Comparison of ENCODE assay signal across 8 mouse cellular contexts in the genomic region with DNA sequence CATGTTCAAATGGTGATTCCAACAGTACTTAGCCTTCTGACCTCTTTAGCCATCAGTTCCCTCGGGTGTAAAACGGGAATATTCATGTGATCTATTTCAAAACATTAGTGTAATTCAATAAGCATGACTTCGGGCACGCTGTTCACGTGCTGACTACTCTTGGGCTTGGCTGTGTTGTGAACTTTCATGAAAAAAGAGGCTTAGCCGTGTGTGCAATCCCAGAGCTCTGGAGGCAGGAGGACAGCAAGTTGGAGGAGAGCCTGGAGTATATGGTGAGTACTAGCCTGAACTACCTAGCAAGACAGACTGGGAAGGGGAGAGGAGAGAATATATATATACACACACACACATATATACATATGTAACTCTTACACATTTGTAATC. TPM values are rescaled to one million over a fixed set of nuclear protein-coding genes. Genes with fewer than 3 reads are reported as not detected.
A peak's percentile ranks its signal among the peaks of the same experiment; 100 is the strongest.
DNase-seq lines count a peak whose midpoint lies in the region; ATAC-seq and TF ChIP-seq lines count a peak whose summit lies in the region.

No protein-coding gene starts in this region.

- no peak for TF ChIP-seq POLR2A in testis, adult 2 months (IDR thresholded peaks at IDR 0.05; ENCODE audit: control insufficient read depth, low read depth, low read length)

- ATAC-seq in forebrain, embryonic 11.5 days (replicated peaks; ENCODE audit: low FRiP score), result peak; percentile 31
- 0 out of 2 replicates have a peak, but pooled peaks have one; percentile 1 for ATAC-seq in liver, embryonic 14.5 days (ENCODE audit: insufficient read depth)
- 0 out of 2 replicates have a peak, but pooled peaks have one; percentile 11 for ATAC-seq in stomach, embryonic 15.5 days (ENCODE audit: insufficient read depth, low FRiP score, low read depth)

- H3K27ac ChIP-seq in testis, adult 2 months (ENCODE audit: control insufficient read depth, insufficient read depth, low read depth, low read length), result no peak overlapping the region; the same call in 1 of the 2 replicates
- no peak overlapping the region for H3K27ac ChIP-seq in forebrain, embryonic 11.5 days (ENCODE audit: low read depth, low read length)
- no peak overlapping the region for H3K27ac ChIP-seq in liver, embryonic 14.5 days
- 0 out of 2 replicates have a peak overlapping the region, but pooled peaks have one; percentile 35 for H3K27ac ChIP-seq in stomach, embryonic 15.5 days

- TF ChIP-seq CTCF in testis, adult 2 months (IDR thresholded peaks at IDR 0.05; ENCODE audit: control insufficient read depth, insufficient read depth, insufficient replicate concordance, low read depth, low read length), result no peak
- TF ChIP-seq CTCF in liver, embryonic 14.5 days (IDR thresholded peaks at IDR 0.05; ENCODE audit: low read depth), result no peak

- 35% methylated on average over 6 of the region's 6 CpGs for WGBS in forebrain, embryonic 11.5 days
- WGBS in liver, embryonic 14.5 days (ENCODE audit: insufficient replicate concordance), result 17% methylated on average over 6 of the region's 6 CpGs
- 21% methylated on average over 6 of the region's 6 CpGs for WGBS in stomach, embryonic 15.5 days

- H3K36me3 ChIP-seq in testis, adult 2 months (ENCODE audit: control insufficient read depth, insufficient read depth, low read length), result peaks cover 4% of the 10 kb centered on the region
- H3K36me3 ChIP-seq in forebrain, embryonic 11.5 days (ENCODE audit: control insufficient read depth, insufficient read depth, low read length), result peaks cover 9% of the 10 kb centered on the region; the same call in 1 of the 2 replicates
- H3K36me3 ChIP-seq in liver, embryonic 14.5 days (replicated peaks; ENCODE audit: control insufficient read depth, insufficient read depth, low read depth), result peaks cover 35% of the 10 kb centered on the region
- H3K36me3 ChIP-seq in stomach, embryonic 15.5 days, result peaks cover 17% of the 10 kb centered on the region

- peak overlapping the region; percentile 46; the same call in 1 of the 2 replicates for H3K4me3 ChIP-seq in testis, adult 2 months (ENCODE audit: control insufficient read depth, low read depth, low read length)
- H3K4me3 ChIP-seq in forebrain, embryonic 11.5 days (ENCODE audit: low read depth, low read length), result peak overlapping the region; percentile 5; the same call in 1 of the 2 replicates
- peak overlapping the region in 1 of 2 experiments; percentile 99; a peak in 2 of 4 replicates for H3K4me3 ChIP-seq in liver, embryonic 14.5 days (ENCODE audit: insufficient read depth in 1 of 2, low read depth in 2 of 2, low read length in 2 of 2)
- H3K4me3 ChIP-seq in stomach, embryonic 15.5 days (replicated peaks), result peak overlapping the region; percentile 87; the same call in 1 of the 2 replicates

- no peak for TF ChIP-seq EP300 in liver, embryonic 14.5 days (IDR thresholded peaks at IDR 0.05; ENCODE audit: low read depth)

- peak overlapping the region; percentile 33; the same call in 1 of the 2 replicates for H3K4me2 ChIP-seq in forebrain, embryonic 11.5 days (ENCODE audit: low read depth, low read length, severe bottlenecking)
- peak overlapping the region; percentile 50 for H3K4me2 ChIP-seq in liver, embryonic 14.5 days (ENCODE audit: low read depth)
- peak overlapping the region; percentile 45 for H3K4me2 ChIP-seq in stomach, embryonic 15.5 days

- peaks cover 2% of the 10 kb centered on the region for H3K4me1 ChIP-seq in testis, adult 2 months (ENCODE audit: control insufficient read depth, insufficient read depth, low read length)
- H3K4me1 ChIP-seq in forebrain, embryonic 11.5 days (replicated peaks; ENCODE audit: control insufficient read depth, insufficient read depth, low read length), result peaks cover 5% of the 10 kb centered on the region
- peaks cover 4 to 13% of the 10 kb centered on the region in 2 experiments for H3K4me1 ChIP-seq in liver, embryonic 14.5 days (replicated peaks; ENCODE audit: control insufficient read depth in 2 of 2, insufficient read depth in 2 of 2, low read length in 1 of 2)
- no peaks in the 10 kb centered on the region for H3K4me1 ChIP-seq in stomach, embryonic 15.5 days

- no peaks in the 10 kb centered on the region for H3K27me3 ChIP-seq in testis, adult 2 months (ENCODE audit: control insufficient read depth, insufficient read depth, low read length)
- H3K27me3 ChIP-seq in forebrain, embryonic 11.5 days (ENCODE audit: control insufficient read depth, insufficient read depth, low read length), result no peaks in the 10 kb centered on the region
- no peaks in the 10 kb centered on the region for H3K27me3 ChIP-seq in liver, embryonic 14.5 days (ENCODE audit: control insufficient read depth, insufficient read depth, low read length)
- no peaks in the 10 kb centered on the region for H3K27me3 ChIP-seq in stomach, embryonic 15.5 days (replicated peaks)

- DNase-seq in testis, postnatal 10 days (ENCODE audit: low spot score), result no peak
- no peak for DNase-seq in forebrain, embryonic 11.5 days (ENCODE audit: low spot score)
- DNase-seq in liver, embryonic 14.5 days (ENCODE audit: low read depth in 3 of 3, low spot score in 3 of 3), result no peak
- DNase-seq in adrenal gland, adult 2 months, result no peak
- no peak for DNase-seq in adrenal gland, postnatal 10 days
- no peak for DNase-seq in adrenal gland, postnatal 36 days

- no peaks in the 10 kb centered on the region for H3K9me3 ChIP-seq in forebrain, embryonic 11.5 days (ENCODE audit: control insufficient read depth, low read length)
- no peaks in the 10 kb centered on the region for H3K9me3 ChIP-seq in liver, embryonic 14.5 days (ENCODE audit: control insufficient read depth, low read length)
- no peaks in the 10 kb centered on the region for H3K9me3 ChIP-seq in stomach, embryonic 15.5 days

- H3K9ac ChIP-seq in forebrain, embryonic 11.5 days (ENCODE audit: low read length), result peak overlapping the region; percentile 39; the same call in 1 of the 2 replicates
- H3K9ac ChIP-seq in liver, embryonic 14.5 days (replicated peaks), result no peak overlapping the region; the same call in 1 of the 2 replicates
- H3K9ac ChIP-seq in stomach, embryonic 15.5 days, result no peak overlapping the region

RNA-seq across cellular contexts. Expression of gene Rps3a1, which starts 0.4 kb away (rescaled TPM):
- 89.9 and 90.6 TPM in 2 replicates for polyA plus RNA-seq in testis, adult 2 months (2012; rRNA removed)
- polyA plus RNA-seq in forebrain, embryonic 11.5 days (2014; fragmentation: Nextera tagmentation; extraction: Ambion mirVana), result 981 and 1,071 TPM in 2 replicates
- 548 and 1,025 TPM in 2 replicates for polyA plus RNA-seq in liver, embryonic 14.5 days (2012; rRNA removed)
- polyA plus RNA-seq in liver, embryonic 14.5 days (2014; fragmentation: Nextera tagmentation; extraction: Ambion mirVana), result 946 and 980 TPM in 2 replicates
- polyA plus RNA-seq in stomach, embryonic 15.5 days (2015; fragmentation: Nextera tagmentation; extraction: Ambion mirVana), result 1,309 and 1,341 TPM in 2 replicates
- 100 to 1,000 TPM; 728 to 830 TPM for total RNA-seq in adrenal gland, adult 2 months (2021)
- polyA plus RNA-seq in adrenal gland, adult 2 months (2012; rRNA removed), result 12.6 and 17.1 TPM in 2 replicates
- total RNA-seq in adrenal gland, postnatal 10 days (2021), result 100 to 1,000 TPM; 866 to 886 TPM
- 100 to 1,000 TPM; 819 TPM for total RNA-seq in adrenal gland, postnatal 36 days (2021)
